Mouse (Mus musculus) liver, postnatal 0 days (tissue): ENCODE measurements at regions not wholly inside any gene's neighbourhood (a gene's known extent, or its start where the extent isn't known, plus 50 kb on each side); places are given as distances from the start of the nearest gene placed in this dataset.

ENCODE experiments used
- CTCF ChIP-seq: sonication (generic); IDR thresholded peaks from 2 replicates; pipeline ENCODE4 v1.5.1; 2016; ENCODE audit warnings: antibody characterized with exemption, low read depth
- EP300 ChIP-seq: IDR thresholded peaks from 2 replicates; pipeline ENCODE4 v1.6.1; 2016; ENCODE audit warnings: antibody characterized with exemption, low read depth, mild to moderate bottlenecking

DNA sequence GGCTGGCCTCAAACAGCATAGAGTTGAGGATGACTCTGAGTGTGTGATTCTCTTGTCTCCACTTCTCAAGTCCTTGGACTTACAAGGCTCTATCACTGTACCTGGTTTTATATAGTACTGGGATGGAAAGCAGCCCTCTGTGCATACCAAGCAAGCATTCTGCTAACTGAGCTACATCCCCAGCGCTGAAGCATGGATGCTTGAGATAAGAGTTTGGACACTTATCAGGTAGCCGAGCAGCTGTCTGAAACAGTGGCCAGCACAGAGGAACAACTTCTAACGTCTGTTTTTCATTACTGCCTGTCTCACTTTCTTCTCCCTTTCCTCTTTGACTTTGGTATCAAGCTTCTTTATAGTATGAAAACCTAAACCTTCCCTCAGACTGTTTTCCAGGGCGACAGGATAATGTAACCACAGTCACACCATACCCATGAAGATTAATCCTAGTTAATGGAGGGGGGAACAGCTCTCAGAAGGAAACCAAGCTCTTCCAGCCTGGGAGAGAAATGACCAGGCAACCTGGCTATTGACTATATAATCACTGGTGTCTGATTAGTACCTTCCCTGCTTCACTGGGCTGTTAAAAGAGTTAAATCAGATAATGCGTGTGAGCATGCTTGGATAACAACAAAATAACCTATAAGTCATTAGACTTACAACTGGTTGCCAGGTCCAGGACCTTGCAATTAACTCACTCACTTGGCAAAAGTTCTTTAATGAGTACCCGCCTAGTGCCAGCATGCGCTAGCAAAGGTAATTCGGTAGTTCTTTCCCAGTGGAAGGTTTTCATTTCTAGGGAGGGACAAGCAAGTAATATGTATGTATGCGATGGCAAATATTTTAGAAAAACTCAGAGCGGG is 382.5 kb downstream of the Brinp2 start:
- no peak for TF ChIP-seq CTCF
- TF ChIP-seq EP300 = no peak
